Mouse (Mus musculus): Measurements from ENCODE around the gene Defb42. TPM values are rescaled to one million over a fixed set of nuclear protein-coding genes. Genes with fewer than 3 reads are reported as not detected.

Gene Defb42
- polyA plus RNA-seq (2012; ENCODE audit: low replicate concordance): not detected in 2 replicates

GRCm38 (mm10) chr14:63046691-63047090, at the start of gene Defb42:
Defb42 (plus strand) TSS chr14:63046991.

GRCm38 (mm10) chr14:62997777-62998176, 49.0 kb upstream of the Defb42 start, which contains the start of gene Defb47:
Defb47 (plus strand) TSS chr14:62998077.

GRCm38 (mm10) chr14:63011471-63011870, 35.3 kb upstream of the Defb42 start, which contains the start of gene Defb43:
Defb43 (plus strand) TSS chr14:63011771.

GRCm38 (mm10) chr14:63049910-63050370, 3.1 kb downstream of the Defb42 start, which contains the start of gene Defb30:
Defb30 (minus strand) TSS chr14:63049960.

Other genes with a start within 250 kb of the Defb42 start
- 2.7 and 3.4 TPM in 2 replicates for gene Wdfy2, start 209.3 kb upstream of the Defb42 start, polyA plus RNA-seq (2012; ENCODE audit: low replicate concordance)
- gene Defb48, start 62.5 kb upstream of the Defb42 start, polyA plus RNA-seq (2012; ENCODE audit: low replicate concordance): not detected in 2 replicates
- not detected in 2 replicates for gene Defb47, start 48.9 kb upstream of the Defb42 start, polyA plus RNA-seq (2012; ENCODE audit: low replicate concordance)
- gene Defb43, start 35.2 kb upstream of the Defb42 start, polyA plus RNA-seq (2012; ENCODE audit: low replicate concordance): not detected in 2 replicates
- not detected in 2 replicates for gene Defb30, start 3.0 kb downstream of the Defb42 start, polyA plus RNA-seq (2012; ENCODE audit: low replicate concordance)